Mouse (Mus musculus): ENCODE measurements around the gene Pvrig. TPM values are rescaled to one million over a fixed set of nuclear protein-coding genes. Genes with fewer than 3 reads are reported as not detected.

Gene Pvrig
- polyA plus RNA-seq (2017; shearing (Covaris generic)), result 24.7 TPM

DNA sequence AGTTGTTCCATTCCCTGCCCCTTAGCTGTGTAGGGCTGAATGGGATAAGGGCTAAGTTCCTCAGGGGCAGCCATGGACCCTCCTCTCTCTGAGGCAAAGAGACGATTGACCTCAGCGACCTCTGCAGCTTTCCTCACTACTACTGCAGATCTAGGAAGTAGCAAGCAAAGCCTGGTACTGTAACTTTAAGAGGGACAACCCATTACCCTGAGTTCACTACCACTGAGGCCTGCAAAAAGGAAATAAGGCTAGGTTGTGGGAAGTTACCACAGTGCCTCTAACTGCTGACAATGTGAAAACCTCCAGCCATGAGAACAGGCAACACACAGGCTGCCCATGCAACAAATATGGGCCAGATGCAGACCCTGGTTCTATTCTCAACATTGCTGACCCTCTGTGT lies at the start of gene Pvrig:
Gene Pvrig (plus strand): TSS at position 301 of the 400 bp plus-strand sequence.

Other genes with a start within 250 kb of the Pvrig start
- 29.4 TPM for gene Zscan21, start 225.1 kb upstream of the Pvrig start, polyA plus RNA-seq (2017; shearing (Covaris generic))
- gene Zfp113, start 186.2 kb upstream of the Pvrig start, polyA plus RNA-seq (2017; shearing (Covaris generic)), result 21.6 TPM
- gene Cops6, start 180.9 kb upstream of the Pvrig start, polyA plus RNA-seq (2017; shearing (Covaris generic)), result 229 TPM
- gene Ap4m1, start 170.0 kb upstream of the Pvrig start, polyA plus RNA-seq (2017; shearing (Covaris generic)), result 12.5 TPM
- gene Mcm7, start 169.5 kb upstream of the Pvrig start, polyA plus RNA-seq (2017; shearing (Covaris generic)), result 98.7 TPM
- gene Taf6, start 154.5 kb upstream of the Pvrig start, polyA plus RNA-seq (2017; shearing (Covaris generic)), result 66.2 TPM
- 19.3 TPM for gene Cnpy4, start 154.5 kb upstream of the Pvrig start, polyA plus RNA-seq (2017; shearing (Covaris generic))
- 0.74 TPM for gene Mblac1, start 147.6 kb upstream of the Pvrig start, polyA plus RNA-seq (2017; shearing (Covaris generic))
- gene Nxpe5, start 116.1 kb upstream of the Pvrig start, polyA plus RNA-seq (2017; shearing (Covaris generic)), result not detected
- 117 TPM for gene Lamtor4, start 86.5 kb upstream of the Pvrig start, polyA plus RNA-seq (2017; shearing (Covaris generic))
- gene BC037034, start 77.9 kb upstream of the Pvrig start, polyA plus RNA-seq (2017; shearing (Covaris generic)), result 13.3 TPM
- gene Gal3st4, start 69.1 kb upstream of the Pvrig start, polyA plus RNA-seq (2017; shearing (Covaris generic)), result 1.1 TPM
- gene Gm43720, start 62.0 kb upstream of the Pvrig start, polyA plus RNA-seq (2017; shearing (Covaris generic)), result not detected
- 3.1 TPM for gene Gpc2, start 62.0 kb upstream of the Pvrig start, polyA plus RNA-seq (2017; shearing (Covaris generic))
- 0.74 TPM for gene Stag3, start 61.7 kb upstream of the Pvrig start, polyA plus RNA-seq (2017; shearing (Covaris generic))
- 29.9 TPM for gene Zfp157, start 99.5 kb downstream of the Pvrig start, polyA plus RNA-seq (2017; shearing (Covaris generic))
- gene 1700123K08Rik, start 222.8 kb downstream of the Pvrig start, polyA plus RNA-seq (2017; shearing (Covaris generic)), result not detected

All from inflammation-experienced regulatory T-cells, adult 16 weeks (primary cell).